Mouse (Mus musculus): Measurements from ENCODE around the gene Tent4b. TPM values are rescaled to one million over a fixed set of nuclear protein-coding genes. Genes with fewer than 3 reads are reported as not detected.

Gene Tent4b
- polyA plus RNA-seq (2015; fragmentation: Nextera tagmentation; extraction: Ambion mirVana), result 3.6 and 4.1 TPM in 2 replicates

DNA sequence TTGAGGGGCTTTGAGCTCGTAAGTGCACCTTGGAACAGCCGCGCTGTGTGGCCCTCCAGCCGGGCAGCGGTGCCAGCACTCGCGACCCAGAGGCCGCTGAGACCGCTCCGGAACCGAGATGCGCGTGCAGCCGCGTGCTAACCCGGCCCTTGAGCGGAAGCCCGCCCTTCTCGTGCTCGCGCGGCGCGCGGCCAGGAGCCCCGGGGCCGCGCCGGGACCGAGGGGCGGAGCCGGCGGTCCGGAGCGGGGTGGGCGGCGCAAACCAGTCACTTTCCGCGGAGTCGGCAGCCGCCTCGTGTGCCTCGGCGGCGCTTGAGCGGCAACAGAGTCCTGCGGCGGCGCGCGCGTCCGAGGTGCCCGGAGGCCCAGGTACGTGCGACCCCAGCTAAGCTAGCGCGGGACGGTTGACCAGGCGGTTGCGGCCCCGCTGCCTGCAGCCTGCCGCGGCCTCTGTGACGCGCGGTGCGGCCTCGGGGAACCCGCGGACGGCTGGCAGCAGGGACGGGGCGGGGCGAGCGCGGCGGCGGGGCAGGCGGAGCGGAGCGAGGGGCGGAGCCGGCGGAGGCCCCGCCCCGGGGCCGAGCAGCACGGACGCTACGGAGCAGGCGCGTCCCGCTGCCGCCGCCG, at the start of gene Tent4b:
Gene Tent4b, plus strand, starts transcription at position 269 of the 627 bp plus-strand sequence.

DNA sequence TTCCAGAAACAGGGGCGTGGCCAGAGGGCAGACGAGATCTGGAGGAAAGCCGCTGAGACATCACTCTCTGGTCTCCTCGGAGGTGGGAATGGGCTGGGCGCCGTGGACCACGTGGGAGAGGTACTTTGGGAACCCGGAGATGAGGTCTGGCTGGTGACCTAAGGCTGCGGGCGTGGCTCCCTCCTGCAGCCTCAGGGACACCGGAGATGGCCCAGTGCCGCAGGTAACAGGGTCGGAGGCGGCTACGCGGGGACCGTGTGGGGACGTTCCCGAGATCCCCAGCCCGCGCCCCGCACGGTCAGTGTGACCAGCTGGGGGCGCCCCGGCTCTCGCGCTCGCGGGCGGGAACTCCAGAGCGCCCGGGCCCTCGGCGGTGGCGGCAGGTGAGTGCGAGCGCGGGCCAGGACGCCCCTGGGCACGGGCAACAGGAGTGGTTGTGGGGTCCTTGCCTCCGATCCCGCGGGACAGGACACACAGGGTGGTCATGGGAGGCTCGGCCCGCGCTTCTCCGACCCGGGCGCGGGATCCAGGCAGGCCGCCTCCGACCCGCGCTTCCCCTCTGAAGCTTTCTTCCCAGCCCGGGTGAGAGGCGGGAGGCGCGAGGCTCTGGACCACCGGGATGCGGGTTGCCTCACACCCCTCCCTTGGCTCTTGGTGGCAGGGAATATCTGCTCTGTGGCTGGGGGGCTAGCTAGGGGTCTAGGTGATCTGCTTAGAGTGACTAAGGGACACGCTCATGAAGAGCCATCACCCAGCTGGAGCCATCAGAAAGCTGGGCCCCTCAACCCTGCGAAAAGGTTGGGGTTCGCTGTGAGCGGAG, 73.4 kb downstream of the Tent4b start, which contains the start of gene Adcy7:
Gene Adcy7, plus strand, starts transcription at position 173 of the 820 bp plus-strand sequence.

Other genes with a start within 250 kb of the Tent4b start
- 5.4 and 5.7 TPM in 2 replicates for gene Zfp423, start 239.6 kb upstream of the Tent4b start, polyA plus RNA-seq (2015; fragmentation: Nextera tagmentation; extraction: Ambion mirVana)
- 39.7 and 44.2 TPM in 2 replicates for gene Cnep1r1, start 80.4 kb upstream of the Tent4b start, polyA plus RNA-seq (2015; fragmentation: Nextera tagmentation; extraction: Ambion mirVana)
- 17.7 and 20.5 TPM in 2 replicates for gene Heatr3, start 61.4 kb upstream of the Tent4b start, polyA plus RNA-seq (2015; fragmentation: Nextera tagmentation; extraction: Ambion mirVana)
- 3.7 and 6.3 TPM in 2 replicates for gene Adcy7, start 73.2 kb downstream of the Tent4b start, polyA plus RNA-seq (2015; fragmentation: Nextera tagmentation; extraction: Ambion mirVana)
- gene Brd7, start 163.0 kb downstream of the Tent4b start, polyA plus RNA-seq (2015; fragmentation: Nextera tagmentation; extraction: Ambion mirVana), result 35.3 and 46.9 TPM in 2 replicates

Data from urinary bladder, postnatal 0 days (tissue).